Mouse (Mus musculus): ENCODE results near the gene Foxn2.

Gene Foxn2

DNA sequence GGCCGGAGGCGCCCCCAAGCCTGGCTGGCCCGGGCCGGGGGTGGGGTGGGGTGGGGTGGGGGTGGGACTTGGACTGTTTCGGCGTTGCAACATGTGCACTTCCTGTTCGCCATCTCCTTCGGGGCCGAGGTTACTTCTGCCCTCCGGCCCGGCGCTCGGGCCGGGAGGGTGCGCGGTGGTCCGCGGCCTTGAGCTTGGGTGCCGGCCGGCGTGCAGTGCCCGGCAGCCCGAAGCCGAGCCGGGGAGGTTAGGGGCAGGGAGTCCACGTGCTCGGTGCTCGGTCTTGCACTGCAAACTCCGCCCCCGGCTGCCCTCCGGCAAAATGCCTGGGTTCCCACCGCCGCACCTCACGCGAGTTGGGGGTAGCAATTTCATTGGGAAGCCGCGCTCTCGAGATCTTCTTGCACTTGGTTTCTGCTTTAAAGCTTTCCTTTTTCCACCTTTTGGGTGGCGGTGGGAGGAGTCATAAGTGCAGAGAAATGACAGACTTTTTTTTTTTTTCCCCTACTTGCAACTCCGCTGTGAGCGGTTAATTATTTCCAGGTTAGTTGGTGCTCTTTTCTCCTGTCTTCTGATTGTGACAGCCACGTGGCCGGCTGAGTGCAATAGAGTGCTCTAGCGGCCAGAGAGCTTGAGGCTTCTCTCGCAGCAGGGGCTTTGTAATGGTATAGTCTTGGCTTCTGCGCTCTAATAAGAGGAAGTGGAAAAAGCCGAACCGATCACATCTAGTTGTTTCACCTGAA lies 1.1 kb downstream of the Foxn2 start:
- WGBS, result under 1% methylated on average over 45 of the region's 48 CpGs

DNA sequence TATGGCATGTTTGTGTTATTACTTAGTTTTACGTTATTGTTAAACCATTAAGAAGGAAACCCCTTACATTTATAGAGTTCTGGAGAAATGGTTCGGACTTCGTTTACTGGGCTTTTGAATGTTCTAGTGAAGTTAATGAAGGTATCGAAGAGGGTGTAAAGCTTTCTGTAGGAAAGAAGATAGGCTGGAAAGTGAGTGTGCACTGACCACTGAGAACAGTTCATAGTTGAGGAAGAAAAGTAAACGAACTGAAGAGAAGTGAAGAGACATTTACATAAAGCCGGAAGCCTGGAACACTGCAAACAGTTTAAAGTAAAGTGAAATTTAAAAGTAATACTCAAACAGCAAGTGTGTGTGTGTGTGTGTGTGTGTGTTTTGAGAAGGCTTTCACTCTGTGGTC lies 2.1 kb downstream of the Foxn2 start:
- WGBS, result 65% methylated on average over 6 of the region's 6 CpGs

- WGBS, result 84% methylated on average over 6 of the region's 6 CpGs
Observed at GRCm38 (mm10) chr17:88443186-88443585, 2.7 kb downstream of the Foxn2 start.

DNA sequence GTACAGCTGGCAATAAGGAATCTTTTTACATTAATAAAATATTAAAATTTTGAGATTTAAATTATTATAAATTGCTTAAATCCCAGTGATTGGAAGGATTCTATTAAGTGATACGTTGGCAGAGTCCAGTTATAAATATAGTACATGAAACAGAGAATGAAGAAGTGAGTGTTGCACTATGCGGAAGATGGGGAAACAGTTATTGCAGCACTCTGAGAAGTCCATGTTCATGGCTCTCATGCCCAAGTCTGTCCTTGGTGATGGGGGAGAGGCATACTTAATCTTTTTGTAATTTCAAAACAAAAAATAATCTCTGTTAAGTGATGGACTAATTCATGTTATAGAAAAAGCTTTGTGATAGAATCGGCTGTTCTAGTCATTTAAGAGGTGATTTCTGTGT lies 17.6 kb downstream of the Foxn2 start:
- 84% methylated on average over 3 of the region's 3 CpGs for WGBS

DNA sequence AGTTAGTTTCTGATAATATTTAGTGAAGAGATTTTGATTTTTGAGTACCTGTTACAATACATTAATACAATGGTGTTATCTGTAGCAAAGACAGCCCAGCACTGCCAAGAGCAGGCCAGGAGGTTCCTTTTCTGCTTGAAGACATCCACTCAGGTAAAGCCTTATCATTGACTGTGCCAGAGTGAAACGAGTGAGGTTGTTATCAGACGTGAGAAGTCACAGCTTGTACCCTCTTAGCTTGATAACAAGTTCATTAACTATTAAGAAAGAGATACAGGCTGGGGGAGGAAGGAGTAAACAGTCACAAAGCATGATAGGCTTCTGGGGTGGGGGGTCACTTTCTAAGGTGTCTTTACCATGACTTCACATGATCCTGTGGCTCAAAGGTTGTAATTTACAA lies 19.0 kb downstream of the Foxn2 start:
- WGBS, result 86% methylated on average over 2 of the region's 2 CpGs

- WGBS, result 91% methylated on average over 7 of the region's 7 CpGs
Observed at GRCm38 (mm10) chr17:88459916-88460901, 19.7 kb downstream of the Foxn2 start.

DNA sequence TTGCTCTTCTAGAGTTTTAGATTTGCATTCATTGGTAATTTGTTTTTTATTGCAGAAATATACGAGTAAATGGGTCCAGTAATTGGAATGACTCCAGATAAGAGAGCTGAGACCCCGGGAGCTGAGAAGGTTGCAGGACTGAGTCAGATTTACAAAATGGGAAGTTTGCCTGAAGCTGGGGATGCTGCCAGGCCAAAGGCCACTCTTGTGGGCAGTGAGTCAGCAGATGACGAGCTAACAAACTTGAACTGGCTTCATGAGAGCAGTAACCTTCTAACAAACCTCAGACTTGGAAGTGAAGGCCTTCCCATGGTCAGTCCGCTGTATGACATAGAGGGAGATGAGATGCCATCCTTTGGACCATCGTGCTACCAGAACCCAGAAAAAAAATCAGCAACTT lies 22.1 kb downstream of the Foxn2 start:
- 62% methylated on average over 5 of the region's 5 CpGs for WGBS

- 87% methylated on average over 1 of the region's 1 CpGs for WGBS
Observed at GRCm38 (mm10) chr17:88466591-88466990, 26.1 kb downstream of the Foxn2 start.

DNA sequence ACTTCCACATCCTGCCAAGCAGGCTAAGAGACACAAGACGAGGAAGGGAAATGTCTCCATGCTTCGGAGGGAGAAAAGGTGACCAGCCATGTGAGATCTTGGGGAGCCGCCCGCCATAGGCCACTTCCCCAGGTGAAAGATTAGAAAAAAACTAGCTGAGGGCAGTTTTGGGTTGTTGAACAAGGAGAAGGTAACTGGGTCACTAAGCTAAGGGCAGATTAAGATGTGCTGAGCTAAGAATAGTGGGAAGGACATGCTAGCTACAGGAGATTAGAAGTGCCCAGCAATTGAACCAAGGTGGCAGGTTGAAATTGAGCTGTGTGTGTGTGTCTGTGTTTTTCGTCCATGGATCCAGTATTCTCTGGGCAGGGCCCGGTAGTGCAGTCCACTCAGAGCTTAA lies 27.2 kb downstream of the Foxn2 start:
- WGBS, result 93% methylated on average over 6 of the region's 6 CpGs

DNA sequence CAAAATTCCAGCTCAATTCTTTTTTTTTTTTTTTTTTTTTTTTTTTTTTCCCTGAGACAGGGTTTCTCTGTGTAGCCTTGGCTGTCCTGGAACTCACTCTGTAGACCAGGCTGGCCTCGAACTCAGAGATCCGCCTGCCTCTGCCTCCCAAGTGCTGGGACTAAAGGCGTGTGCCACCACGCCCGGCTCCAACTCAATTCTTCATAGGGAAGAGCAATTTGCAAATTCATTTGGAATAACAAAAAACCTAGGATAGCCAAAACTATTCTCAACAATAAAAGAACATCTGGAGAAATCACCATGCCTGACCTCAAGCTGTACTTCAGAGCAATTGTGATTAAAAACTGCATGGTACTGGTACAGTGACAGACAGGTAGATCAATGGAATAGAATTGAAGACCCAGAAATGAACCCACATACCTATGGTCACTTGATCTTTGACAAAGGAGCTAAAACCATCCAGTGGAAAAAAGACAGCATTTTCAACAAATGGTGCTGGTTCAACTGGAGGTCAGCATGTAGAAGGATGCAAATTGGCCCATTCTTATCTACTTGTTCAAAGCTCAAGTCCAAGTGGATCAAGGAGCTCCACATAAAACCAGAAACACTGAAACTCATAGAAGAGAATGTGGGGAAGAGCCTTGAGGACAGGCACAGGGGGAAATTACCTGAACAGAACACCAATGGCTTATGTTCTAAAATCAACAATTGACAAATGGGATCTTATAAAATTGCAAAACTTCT lies 28.3 kb downstream of the Foxn2 start:
- 97% methylated on average over 5 of the region's 5 CpGs for WGBS

DNA sequence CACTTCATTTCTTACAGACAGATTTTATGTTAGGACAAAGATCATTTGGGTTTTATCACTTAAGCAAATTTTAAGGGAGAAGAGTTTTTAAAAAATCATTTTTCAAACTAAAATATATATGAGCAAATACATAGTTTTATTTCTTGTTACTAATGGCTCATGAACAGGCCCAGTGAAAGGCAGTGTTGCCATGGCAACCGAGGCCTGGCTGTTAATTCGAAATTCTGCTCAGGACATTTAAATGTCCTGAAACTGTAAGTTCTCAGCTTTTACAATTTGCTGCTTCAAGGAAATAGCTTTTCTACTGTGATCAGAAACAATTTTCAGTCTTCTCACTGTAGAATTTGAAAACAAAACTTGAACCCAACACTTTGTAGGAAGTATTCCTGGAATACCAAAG lies 33.3 kb downstream of the Foxn2 start:
- 48% methylated on average over 2 of the region's 2 CpGs for WGBS

GRCm38 (mm10) chr17:88477165-88477564 lies 36.7 kb downstream of the Foxn2 start:
- 82% methylated on average over 7 of the region's 7 CpGs for WGBS

- WGBS, result 78% methylated on average over 13 of the region's 13 CpGs
Observed at GRCm38 (mm10) chr17:88479040-88479439, 38.5 kb downstream of the Foxn2 start.

DNA sequence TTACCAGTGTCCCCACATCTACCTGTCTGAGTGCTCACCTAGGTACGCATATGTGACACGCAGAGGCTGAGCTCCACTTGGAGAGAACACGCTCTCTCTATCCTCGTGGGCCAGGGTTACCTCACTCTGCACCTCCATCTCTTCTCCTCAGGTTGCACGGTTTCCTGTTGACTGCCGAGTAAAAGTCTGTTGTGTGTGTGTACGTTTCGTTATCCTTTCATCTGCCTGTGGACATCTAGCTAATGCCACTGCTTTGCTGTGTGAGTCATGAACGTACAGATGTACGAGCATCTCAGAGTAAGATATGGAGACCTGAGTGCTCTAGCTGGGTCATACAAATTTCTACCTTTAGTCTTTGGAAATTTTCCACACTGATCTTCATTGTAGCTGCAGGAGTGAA lies 39.9 kb downstream of the Foxn2 start:
- 94% methylated on average over 10 of the region's 10 CpGs for WGBS

- 80% methylated on average over 2 of the region's 2 CpGs for WGBS
Observed at GRCm38 (mm10) chr17:88481062-88481461, 40.6 kb downstream of the Foxn2 start.

DNA sequence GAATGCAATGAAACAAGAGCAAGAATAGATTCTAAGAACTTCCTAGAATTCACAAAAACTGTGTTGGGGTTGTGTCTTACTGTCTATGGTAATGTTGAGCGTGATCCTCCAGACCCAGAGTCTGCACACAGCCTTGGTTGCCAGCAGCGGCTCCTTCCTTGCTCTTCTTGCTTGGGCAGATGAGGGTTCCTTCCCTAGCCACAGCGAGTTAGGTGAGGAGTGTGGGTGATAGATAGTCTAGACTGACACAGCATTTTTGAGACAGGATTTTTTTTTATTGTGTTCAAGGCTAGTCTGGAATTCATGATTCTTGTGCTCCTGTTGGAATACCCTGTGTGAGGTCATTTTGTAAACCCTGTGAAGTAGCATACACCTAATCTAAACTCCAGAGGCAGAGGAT lies 41.1 kb downstream of the Foxn2 start:
- 91% methylated on average over 3 of the region's 3 CpGs for WGBS

GRCm38 (mm10) chr17:88484539-88484938 lies 44.0 kb downstream of the Foxn2 start:
- WGBS, result 95% methylated on average over 11 of the region's 11 CpGs

- 91% methylated on average over 1 of the region's 1 CpGs for WGBS
Observed at GRCm38 (mm10) chr17:88484951-88485350, 44.4 kb downstream of the Foxn2 start.

DNA sequence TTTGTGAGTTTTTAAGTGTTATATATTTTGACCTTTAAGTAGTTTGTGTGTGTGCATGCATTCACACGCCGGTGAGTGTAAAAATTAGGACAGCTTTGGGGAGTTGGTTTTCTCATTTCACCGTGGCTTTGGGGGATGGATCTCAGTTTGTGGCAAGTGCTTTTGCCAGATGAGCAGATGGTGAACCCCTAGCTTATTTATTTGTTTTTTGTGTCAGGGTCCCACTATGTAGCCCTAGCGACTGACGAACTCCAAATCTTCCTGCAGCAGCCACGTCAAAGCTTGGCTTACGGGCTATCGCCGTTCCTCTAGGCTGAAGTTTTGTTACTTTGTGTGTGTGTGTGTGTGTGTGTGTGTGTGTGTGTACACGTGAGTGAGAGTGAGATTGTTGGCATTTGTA lies 50.0 kb downstream of the Foxn2 start:
- 88% methylated on average over 10 of the region's 10 CpGs for WGBS

- WGBS, result 96% methylated on average over 13 of the region's 13 CpGs
Observed at GRCm38 (mm10) chr17:88491366-88492106, 51.0 kb downstream of the Foxn2 start.

GRCm38 (mm10) chr17:88492107-88492460 lies 51.6 kb downstream of the Foxn2 start:
- 95% methylated on average over 5 of the region's 5 CpGs for WGBS
